11 mouse cellular contexts compared by ENCODE assay signal in the genomic region with DNA sequence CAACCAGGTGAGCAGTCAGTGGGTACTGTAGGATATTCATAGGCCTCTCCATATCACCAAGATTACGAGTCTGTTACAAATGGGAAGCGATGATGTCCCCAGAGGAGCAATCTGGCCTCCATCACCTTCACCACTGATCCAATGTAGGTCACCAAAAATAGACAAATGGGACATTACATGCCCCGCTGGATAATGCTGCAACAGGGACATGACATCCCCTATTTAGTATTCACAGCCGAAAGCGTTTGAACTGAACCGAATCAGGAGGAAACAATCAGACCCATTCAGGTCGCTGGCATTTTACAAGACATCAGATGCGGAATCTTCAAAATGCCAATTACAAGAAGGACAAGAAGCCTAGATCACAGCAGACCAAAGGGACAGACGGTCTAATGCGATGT.
DNase-seq lines count a peak whose midpoint lies in the region; ATAC-seq and TF ChIP-seq lines count a peak whose summit lies in the region.
"Had no signal": no experiment of that assay in that cellular context is flagged by ENCODE, and none has a peak within 500 bp of the region (broad histone marks: within the 10 kb centered on the region; RNA-seq: fewer than 3 reads in every experiment).

No protein-coding gene starts in this region.

- peaks cover 13% of the 10 kb centered on the region for H3K4me1 ChIP-seq in hindbrain, embryonic 14.5 days (replicated peaks; ENCODE audit: control insufficient read depth, insufficient read depth, low read length)
- H3K4me1 ChIP-seq in hindbrain, embryonic 10.5 days (replicated peaks) = peaks cover 27% of the 10 kb centered on the region
- peaks cover 8% of the 10 kb centered on the region; the same call in 1 of the 2 replicates for H3K4me1 ChIP-seq in neural tube, embryonic 14.5 days (ENCODE audit: control insufficient read depth, insufficient read depth, low read length)

- peaks cover 4% of the 10 kb centered on the region; the same call in 1 of the 2 replicates for H3K9me3 ChIP-seq in hindbrain, embryonic 14.5 days (ENCODE audit: control insufficient read depth, low read length)
- peaks cover 15% of the 10 kb centered on the region for H3K9me3 ChIP-seq in hindbrain, embryonic 10.5 days
- H3K9me3 ChIP-seq in neural tube, embryonic 14.5 days (ENCODE audit: control insufficient read depth, low read length) = no peaks in the 10 kb centered on the region

- no peak for TF ChIP-seq CTCF in brain, embryonic 14.5 days (IDR thresholded peaks at IDR 0.05; ENCODE audit: borderline replicate concordance, extremely low read depth, insufficient read depth, insufficient read length)

- no peak overlapping the region for H3K4me2 ChIP-seq in hindbrain, embryonic 14.5 days (replicated peaks)
- no peak overlapping the region for H3K4me2 ChIP-seq in neural tube, embryonic 14.5 days (ENCODE audit: low read depth, low read length)

- no peaks in the 10 kb centered on the region for H3K36me3 ChIP-seq in hindbrain, embryonic 14.5 days (replicated peaks; ENCODE audit: control insufficient read depth, insufficient read depth)
- no peaks in the 10 kb centered on the region for H3K36me3 ChIP-seq in hindbrain, embryonic 10.5 days
- no peaks in the 10 kb centered on the region for H3K36me3 ChIP-seq in neural tube, embryonic 14.5 days (ENCODE audit: control insufficient read depth, insufficient read depth, low read length)

- no peak for TF ChIP-seq POLR2A in brain, embryonic 14.5 days (IDR thresholded peaks at IDR 0.05; ENCODE audit: borderline replicate concordance, extremely low read depth, insufficient read depth, insufficient read length, poor library complexity, severe bottlenecking)

- 45% methylated on average over 10 of the region's 10 CpGs for WGBS in hindbrain, embryonic 14.5 days
- WGBS in hindbrain, embryonic 10.5 days = 80% methylated on average over 10 of the region's 10 CpGs
- 54% methylated on average over 10 of the region's 10 CpGs for WGBS in neural tube, embryonic 14.5 days

- H3K4me3 ChIP-seq in hindbrain, embryonic 14.5 days (replicated peaks; ENCODE audit: low read length) = no peak overlapping the region
- no peak overlapping the region for H3K4me3 ChIP-seq in hindbrain, embryonic 10.5 days
- no peak overlapping the region for H3K4me3 ChIP-seq in neural tube, embryonic 14.5 days (ENCODE audit: low read depth, low read length)

- ATAC-seq in hindbrain, embryonic 14.5 days (ENCODE audit: low FRiP score) = no peak
- ATAC-seq in neural tube, embryonic 14.5 days (ENCODE audit: low read depth) = no peak
- ATAC-seq: CD4-positive, CD25-positive, alpha-beta regulatory T cell, adult 4 months; intestine, embryonic 16.5 days had no signal

- no peak overlapping the region for H3K9ac ChIP-seq in hindbrain, embryonic 14.5 days
- no peak overlapping the region for H3K9ac ChIP-seq in neural tube, embryonic 14.5 days (replicated peaks; ENCODE audit: low read depth, low read length)

- H3K27me3 ChIP-seq in hindbrain, embryonic 14.5 days (ENCODE audit: control insufficient read depth, insufficient read depth, low read length) = no peaks in the 10 kb centered on the region
- H3K27me3 ChIP-seq in hindbrain, embryonic 10.5 days (ENCODE audit: insufficient read depth, poor library complexity, severe bottlenecking) = no peaks in the 10 kb centered on the region
- H3K27me3 ChIP-seq in neural tube, embryonic 14.5 days (ENCODE audit: control insufficient read depth, insufficient read depth, low read length) = no peaks in the 10 kb centered on the region

- intact Hi-C loops in gastrocnemius, postnatal 36 days (cut with DNase I) = no loop called here

- DNase-seq in hindbrain, embryonic 14.5 days (ENCODE audit: low spot score) = no peak
- no peak for DNase-seq in hindbrain, embryonic 10.5 days (ENCODE audit: low spot score)
- peak; percentile 31 for DNase-seq in brain, embryonic 14.5 days (ENCODE audit: low read depth)
- peak; percentile 67 to 76 for DNase-seq in cerebellum, postnatal 10 days
- DNase-seq in gastrocnemius, postnatal 36 days = no peak
- no peak for DNase-seq in right cerebral cortex, postnatal 25 days
- DNase-seq: thymus, postnatal 14 days had no signal

- H3K27ac ChIP-seq in hindbrain, embryonic 14.5 days = peak overlapping the region; percentile 45
- H3K27ac ChIP-seq in hindbrain, embryonic 10.5 days = no peak overlapping the region
- H3K27ac ChIP-seq in neural tube, embryonic 14.5 days (ENCODE audit: low read depth, low read length) = peak overlapping the region; percentile 0; the same call in 1 of the 2 replicates
- H3K27ac ChIP-seq: kidney, postnatal 0 days had no signal

Comparison
In these comparisons a context has a peak if more than half of its experiments do, and no peak if none do; other contexts are left out.
1. DNase-seq: peak in brain, embryonic 14.5 days (single experiment) and cerebellum, postnatal 10 days (2 of 2); none in hindbrain, embryonic 14.5 days (single experiment), hindbrain, embryonic 10.5 days (single experiment), gastrocnemius, postnatal 36 days (0 of 2) and right cerebral cortex, postnatal 25 days (single experiment).